Mouse (Mus musculus) activated CD4-positive, CD25-positive, alpha-beta regulatory T cell, adult 4 months (primary cell): ENCODE results near the gene Rnps1. TPM values are rescaled to one million over a fixed set of nuclear protein-coding genes. Genes with fewer than 3 reads are reported as not detected.
"Not testable (repeated sequence)": the region's sequence is repeated elsewhere in the genome, so short reads cannot be mapped to it uniquely, and the experiment has no call there.

Experiments used
- ATAC-seq: one replicate; pipeline ENCODE4 v1.8.0; 2017
- polyA plus RNA-seq, 2 experiments: library from polyadenylated mRNA; unstranded; fragments of 100-300 nt; shearing (Covaris generic); gene quantifications; one replicate each; pipeline ENCODE4 v1.2.1; 2017

The Rnps1 gene
- polyA plus RNA-seq, 2 experiments from 2014 or later, result 114 to 119 TPM

DNA sequence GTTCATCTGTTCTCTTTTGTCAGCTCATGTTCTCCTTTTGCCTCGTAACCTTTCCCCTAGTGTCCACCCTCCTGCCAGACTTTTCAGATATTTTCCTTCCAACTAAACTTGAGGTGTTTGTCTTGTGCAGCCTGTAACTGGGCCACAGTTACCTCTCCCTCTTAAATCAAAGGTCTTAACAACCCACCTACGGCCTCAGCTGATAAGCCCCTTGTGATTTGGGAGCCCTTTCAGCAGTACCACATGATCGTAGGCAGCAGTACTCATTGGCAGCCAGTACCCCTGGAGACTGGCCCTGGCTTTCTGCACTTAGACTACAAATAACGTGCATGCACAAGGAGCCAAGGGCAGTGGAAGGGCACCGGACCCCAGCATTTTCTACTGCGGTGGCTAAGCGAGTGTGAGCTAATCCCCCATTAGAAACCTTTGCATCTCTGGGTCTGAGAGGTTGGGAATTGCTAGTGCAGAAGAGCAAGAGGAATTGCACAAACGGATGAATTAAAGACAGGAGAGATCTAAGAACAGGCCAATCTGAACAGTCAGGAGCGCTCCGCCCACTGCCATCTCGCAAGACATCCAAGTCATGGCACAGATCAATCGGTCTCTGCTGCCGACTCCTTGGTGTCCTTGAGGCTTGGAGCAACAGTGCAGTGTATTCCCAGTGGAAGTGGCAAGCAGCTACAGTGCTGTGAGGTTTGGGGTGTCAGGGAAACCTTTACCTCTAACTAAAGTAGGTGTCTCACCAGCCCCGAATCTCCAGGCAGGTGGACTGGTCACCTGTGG is 15.0 kb downstream of the Rnps1 start:
- no peak for ATAC-seq

- ATAC-seq, result peak; percentile 66
Measured at GRCm38 (mm10) chr17:24437016-24437415, 22.7 kb downstream of the Rnps1 start.

DNA sequence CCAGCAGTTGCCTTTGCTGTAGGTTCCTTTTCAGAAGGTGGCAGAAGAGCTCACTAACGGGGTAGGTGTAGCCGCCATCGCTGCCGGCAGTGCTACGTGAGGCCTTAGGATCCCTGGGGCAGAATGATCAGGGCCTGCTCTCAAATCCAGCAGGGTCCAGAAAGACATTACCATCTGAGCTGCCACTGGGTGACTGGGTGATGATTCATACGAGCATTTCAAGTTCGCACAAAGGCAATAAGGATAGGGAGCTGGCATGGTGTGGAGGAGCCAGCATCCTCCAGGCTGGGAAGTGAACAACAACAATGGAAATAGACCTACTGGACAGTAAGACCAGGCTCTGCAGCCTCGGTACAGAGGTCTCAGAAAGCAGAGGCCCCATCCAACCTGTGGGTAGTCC is 26.0 kb downstream of the Rnps1 start:
- no peak for ATAC-seq

DNA sequence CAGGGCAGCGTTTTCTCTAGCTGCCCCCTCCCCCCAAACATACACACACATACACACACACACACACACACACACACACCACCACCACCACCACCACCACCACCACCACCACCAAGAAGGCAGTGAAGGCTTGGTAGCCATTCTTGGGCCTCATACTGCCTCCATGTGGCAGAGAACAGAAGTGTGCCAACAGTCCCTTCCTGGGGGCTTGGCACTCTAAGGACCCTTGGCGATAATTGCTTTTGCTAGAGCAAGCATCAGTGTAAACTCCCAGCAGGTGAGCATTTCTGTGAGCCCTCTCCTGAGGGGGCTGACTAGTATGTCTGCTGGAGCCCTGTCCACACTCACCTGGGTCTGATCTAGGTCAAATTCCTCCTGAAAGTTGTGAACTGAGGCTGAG is 26.8 kb downstream of the Rnps1 start:
- ATAC-seq, result no peak

- ATAC-seq, result no peak
Measured at GRCm38 (mm10) chr17:24442107-24442506, 27.7 kb downstream of the Rnps1 start.

DNA sequence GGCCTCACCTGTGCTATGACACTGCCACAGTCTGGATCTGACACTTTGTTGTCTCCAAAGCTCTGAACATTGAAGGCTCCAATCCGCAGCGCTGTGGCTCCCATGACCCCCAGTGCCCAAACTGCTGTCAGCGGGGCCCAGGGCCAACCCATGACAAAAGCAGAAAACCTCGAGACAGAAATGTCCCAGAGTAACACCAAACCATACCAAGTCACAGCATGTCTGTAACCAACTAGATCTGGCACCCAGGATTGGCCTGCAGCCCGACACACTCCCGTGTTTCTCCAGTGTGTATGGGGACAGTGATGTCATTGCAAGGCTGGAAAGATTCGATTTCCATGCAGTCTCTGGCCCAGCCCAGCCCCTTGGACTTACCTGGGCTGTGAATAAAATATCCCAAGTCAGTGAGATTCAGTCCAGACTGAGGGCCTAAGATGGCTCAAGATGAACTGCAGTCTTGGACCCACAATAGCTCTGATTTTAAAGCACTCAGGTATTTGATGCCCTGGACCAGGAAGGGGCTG is 28.3 kb downstream of the Rnps1 start, which contains the start of gene Dnase1l2:
TSS of gene Dnase1l2 (minus strand) at position 474 of the 524 bp plus-strand sequence.
- ATAC-seq, result no peak

GRCm38 (mm10) chr17:24443409-24443808 is 29.0 kb downstream of the Rnps1 start:
- ATAC-seq, result no peak

GRCm38 (mm10) chr17:24446590-24446989 is 32.2 kb downstream of the Rnps1 start:
- no peak for ATAC-seq

DNA sequence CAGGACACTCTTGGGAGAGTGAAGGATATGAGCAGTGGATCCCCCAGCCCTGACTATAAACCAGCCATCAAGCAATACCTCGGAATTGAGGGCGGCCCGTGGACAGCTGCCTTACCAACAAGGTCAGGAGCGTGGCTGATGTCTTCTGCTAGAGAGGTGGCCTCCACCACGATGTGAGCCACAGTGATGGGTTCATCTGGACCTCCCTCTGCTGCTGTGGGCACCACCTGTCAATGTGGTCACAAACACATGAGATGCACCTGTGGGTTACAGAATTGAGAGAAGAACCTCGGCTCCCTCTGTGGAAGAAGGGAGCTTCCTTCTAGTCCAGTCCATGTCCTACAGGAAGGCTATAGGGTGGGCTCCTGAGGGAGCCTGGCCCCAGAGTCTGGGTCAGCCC is 35.1 kb downstream of the Rnps1 start:
- no peak for ATAC-seq

DNA sequence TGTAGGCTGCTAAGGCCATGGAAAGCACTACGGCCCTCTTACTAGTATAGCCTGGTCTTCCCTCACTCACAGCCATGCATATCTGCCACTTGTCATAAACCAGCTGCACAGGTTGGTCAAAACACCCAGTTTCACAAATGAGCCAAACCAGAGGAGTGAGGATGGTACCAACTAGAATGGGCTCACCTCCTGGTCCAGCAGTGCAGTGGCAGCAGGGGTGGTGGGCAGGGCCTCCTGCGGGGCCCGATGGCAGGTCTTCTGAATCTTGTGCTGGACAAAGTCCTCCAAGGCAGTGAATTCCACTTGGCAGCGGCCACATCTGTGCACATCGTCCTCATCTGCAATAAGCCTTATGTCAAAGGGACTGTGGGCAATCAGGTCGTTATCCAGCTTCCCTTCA is 36.9 kb downstream of the Rnps1 start:
- ATAC-seq, result no peak

DNA sequence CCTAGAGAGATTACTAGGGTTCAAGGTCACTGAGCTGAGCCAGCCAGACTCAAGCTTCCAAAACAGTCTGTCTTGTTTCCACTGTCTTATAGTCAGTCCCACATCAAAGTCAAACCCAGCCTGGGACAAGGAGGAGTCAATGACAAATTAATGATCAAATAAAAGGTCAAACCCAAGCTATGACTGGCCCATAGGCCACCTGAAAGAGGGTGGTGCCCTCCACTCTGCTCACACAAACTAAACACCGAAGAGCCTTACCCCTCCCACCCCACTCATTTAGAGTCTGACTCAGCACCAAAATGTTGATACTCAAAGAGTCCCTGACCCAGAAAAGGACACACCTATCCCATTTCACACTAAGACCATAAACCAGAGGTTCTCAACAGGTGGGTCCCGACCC is 39.0 kb downstream of the Rnps1 start:
- no peak for ATAC-seq

DNA sequence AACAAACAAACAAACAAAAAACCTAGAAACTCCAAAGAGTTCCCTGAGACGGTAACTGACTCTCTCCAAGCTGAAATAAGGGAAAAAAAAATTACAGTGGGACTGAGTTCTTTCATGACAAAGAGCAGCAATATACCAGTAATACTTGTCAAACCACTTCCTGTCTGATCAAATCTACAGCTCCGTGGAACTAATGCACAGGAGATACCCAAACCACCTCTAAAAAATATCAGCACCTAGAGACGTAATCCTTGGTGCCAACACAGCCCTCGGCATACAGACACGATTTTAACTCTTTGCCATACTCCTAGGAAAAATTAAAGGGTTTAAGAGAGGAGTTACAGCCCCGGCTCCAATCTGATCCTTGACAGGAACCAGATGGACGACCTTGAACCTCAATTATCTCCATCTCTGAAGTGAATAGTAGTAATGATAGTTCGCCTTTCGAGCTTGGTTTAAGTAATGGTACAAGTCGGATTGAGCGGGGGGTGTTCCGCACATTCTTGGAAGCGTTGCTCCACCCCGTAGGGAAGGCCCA is 39.9 kb downstream of the Rnps1 start:
- peak; percentile 62 for ATAC-seq

- ATAC-seq, result peak; percentile 90
Measured at GRCm38 (mm10) chr17:24454756-24455522, 40.6 kb downstream of the Rnps1 start.

DNA sequence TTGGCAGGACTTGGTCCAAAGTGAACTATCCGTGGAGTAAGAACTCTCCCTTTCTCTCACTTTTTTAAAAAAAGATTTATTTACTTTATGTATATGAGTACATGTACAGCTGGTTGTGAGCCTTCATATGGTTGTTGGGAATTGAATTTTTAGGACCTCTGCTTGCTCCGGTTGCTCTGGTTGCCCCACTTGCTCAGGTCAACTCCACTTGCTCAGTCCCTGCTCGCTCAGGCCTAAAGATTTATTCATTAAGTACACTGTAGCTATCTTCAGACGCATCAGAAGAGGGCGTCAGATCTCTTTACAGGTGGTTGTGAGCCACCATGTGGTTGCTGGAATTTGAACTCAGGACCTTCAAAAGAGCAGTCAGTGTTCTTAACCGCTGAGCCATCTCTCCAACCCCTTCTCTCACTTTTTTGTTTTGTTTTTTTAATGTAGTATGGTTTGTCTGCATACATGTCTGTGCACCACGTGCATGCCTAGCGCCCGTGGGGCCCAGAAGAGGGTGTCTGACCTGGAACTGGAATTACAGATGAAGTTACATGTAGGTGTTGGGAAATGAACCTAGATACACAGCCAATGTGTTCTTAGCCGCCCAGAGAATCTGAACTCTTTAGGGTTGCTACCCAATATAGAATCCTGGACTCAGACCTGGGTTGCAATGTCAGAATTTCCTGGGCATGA is 41.3 kb downstream of the Rnps1 start:
- not testable (repeated sequence) for ATAC-seq

DNA sequence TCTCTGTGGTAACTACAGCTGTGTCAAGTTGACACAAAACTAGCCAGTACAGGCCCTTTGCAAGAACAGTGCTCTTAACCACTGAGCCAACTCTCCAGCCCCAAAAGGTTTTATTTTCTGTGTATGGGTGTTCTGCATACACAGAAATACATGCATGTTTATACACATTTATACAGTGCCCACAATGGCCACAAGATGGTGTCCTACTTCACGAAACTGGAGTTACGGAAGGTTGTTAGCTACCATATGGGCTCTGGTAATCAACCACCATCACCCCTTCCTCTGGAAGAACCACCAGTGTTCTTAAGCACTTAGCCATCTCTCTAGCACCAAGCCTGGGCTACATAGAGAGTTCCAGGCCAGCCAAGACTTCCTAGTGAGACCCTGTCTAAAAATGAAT is 47.2 kb downstream of the Rnps1 start:
- peak; percentile 72 for ATAC-seq

DNA sequence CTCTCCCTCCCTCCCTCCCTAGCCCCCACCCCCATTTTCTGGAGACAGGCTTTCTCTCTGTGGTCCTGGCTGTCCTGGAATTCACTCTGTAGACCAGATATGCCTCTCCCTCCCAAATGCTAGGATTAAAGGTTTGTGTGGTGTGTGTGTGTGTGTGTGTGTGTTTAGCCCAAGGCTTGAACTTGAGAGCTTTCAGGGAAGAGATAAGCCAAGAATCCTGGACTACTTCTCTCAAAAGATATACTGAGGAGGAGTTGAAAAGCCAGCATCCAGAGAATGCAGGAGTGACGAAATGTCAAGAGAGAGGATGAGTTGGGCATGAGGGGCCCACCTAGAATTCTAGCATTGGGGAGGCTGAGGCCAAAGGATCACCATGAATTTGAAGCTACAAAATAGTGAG is 48.6 kb downstream of the Rnps1 start:
- ATAC-seq, result no peak

DNA sequence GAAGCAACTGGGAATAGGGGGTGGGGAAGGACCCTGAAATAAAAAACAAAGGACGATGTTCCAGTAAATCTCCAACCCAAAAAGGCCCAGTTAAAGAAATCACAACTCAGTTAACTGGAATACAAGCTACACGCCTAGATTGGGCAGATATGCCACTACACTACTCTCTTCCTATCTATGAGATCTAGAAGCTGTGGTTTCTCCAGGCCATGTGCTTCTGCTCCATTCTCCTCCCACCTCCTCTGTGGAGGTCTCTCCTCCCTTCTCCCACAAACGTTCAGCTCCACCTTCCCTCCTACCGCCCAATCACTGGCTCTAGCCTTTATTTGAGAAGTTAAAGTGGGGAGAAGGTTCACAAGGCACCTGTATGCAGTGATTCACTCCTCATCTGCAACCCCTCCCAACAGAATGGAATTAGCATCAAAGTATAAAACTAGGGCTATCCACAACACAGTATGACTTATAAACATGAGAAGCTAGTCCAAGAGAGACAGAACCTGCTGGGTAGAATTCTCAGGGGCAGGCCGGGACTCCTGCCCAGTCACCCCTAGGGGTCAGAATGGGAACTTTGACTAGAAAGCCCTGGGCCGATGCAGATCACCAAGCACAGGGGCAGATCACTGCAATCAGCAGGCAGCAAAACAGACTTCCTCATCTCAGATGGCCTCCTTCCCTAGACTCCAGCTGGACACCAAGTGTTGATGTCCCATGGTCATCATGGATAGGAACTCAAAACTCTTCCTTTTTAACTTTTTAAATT is 49.2 kb downstream of the Rnps1 start:
- peak; percentile 69 for ATAC-seq

DNA sequence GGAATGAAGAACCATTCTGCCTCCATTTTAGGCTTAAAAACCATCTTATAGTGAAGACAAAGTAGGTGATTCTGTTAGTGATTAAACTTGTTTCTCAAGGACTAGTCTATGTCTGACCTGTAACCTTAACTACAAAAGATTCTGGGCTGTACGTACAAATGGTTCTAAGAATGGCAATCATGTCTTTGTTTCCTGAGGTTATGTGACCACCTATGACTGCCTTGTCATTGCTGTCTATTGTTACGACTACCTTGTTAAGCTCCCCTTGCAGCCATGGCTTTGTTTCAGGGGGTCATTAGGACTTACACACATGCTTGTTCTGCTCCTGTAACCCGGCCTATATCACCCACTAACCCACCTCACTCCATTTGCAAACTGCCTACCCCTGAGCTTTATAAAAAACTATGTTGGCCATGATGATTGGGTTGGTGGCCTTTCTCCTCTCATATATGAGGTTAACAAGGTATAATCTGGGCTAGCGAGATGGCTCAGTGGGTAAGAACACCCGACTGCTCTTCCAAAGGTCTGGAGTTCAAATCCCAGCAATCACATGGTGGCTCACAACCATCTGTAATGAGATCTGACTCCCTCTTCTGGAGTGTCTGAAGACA is 54.4 kb downstream of the Rnps1 start:
- ATAC-seq, result no peak

DNA sequence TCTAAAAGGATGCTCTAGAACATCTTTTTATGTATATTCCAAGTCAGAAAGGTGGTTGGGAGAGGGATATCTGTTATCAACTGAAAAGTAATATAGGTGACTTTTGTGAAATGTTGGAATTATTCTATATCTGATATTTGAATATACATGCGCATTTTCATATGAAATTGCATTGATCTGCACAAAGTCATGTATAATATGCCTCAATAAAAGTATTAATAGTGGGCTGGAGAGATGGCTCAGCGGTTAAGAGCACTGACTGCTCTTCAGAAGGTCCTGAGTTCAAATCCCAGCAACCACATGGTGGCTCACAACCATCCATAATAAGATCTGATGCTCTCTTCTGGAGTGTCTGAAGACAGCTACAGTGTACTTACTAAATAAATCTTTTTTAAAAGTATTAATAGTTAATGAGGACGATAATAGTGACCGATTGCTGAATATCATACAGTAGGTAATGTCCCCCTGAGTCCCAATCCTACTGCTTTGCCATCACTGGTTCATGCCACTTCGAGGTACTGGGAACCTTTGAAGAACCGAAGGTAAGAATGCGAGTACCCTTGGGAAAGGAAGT is 55.1 kb downstream of the Rnps1 start:
- no peak for ATAC-seq

DNA sequence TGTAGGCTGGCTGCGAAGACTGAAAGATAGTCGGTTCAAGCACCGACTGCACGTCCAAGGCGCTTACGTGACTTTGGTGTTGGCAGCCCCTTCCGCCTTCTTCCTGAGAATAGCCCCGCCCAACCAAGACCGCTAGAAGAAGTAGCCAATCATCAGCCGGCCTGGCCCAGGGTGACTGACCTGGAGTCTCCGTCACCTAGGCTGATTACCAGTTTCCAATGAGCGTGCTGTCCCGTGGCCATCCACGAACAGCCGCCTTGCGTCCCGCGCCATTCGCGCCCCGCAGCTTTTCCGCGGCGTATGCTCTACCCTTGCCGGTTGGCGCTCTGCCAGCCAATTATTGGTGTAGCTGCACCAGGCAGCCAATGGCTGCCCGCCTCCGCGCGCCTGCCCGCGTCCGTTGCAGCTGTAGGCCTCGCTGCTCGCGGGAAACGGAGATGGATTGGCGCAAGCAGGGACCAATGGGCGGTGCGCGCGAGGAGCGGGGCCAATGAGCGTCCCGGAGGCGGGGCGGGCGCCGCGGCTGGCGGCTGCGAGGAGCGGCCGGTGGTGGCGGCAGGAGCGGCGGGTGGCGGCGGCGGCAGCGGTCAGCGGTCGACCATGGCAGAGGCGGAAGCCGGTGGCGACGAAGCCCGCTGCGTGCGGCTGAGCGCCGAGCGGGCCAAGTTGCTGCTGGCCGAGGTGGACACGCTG is 55.7 kb downstream of the Rnps1 start, which contains the start of the genes E4f1 and Pgp:
TSS of gene E4f1 (minus strand) at position 404 of the 693 bp plus-strand sequence.
TSS of gene Pgp (plus strand) at position 483 of the 693 bp plus-strand sequence.
- peak; percentile 97 for ATAC-seq
